29 mouse cellular contexts compared by ENCODE assay signal in the genomic region with DNA sequence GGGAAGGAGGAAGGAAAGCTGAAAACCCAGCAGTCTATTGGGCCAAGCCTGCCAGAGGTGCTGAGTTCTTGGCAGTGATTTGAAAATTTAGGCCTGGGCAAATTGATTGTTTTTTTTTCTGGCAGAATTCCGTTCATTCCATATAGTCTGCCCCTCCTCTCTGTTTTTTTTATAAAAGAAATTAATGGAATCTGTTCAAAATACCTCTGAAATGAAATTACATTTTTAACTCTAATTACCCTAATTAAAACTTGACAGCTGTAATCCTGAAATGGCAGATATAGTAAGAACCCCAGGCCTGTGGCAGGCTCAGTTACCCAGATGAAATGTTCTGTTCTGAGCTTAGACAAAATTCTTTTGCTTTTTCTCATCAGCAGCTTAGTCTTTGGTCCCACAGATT. TPM values are rescaled to one million over a fixed set of nuclear protein-coding genes. Genes with fewer than 3 reads are reported as not detected.
A peak's percentile ranks its signal among the peaks of the same experiment; 100 is the strongest.
DNase-seq lines count a peak whose midpoint lies in the region; ATAC-seq and TF ChIP-seq lines count a peak whose summit lies in the region.
"Had no signal": no experiment of that assay in that cellular context is flagged by ENCODE, and none has a peak within 500 bp of the region (broad histone marks: within the 10 kb centered on the region; RNA-seq: fewer than 3 reads in every experiment).

No protein-coding gene starts in this region.

- no peak for ATAC-seq in lung, embryonic 14.5 days (ENCODE audit: insufficient read depth)
- no peak for ATAC-seq in forebrain, postnatal 0 days
- ATAC-seq: forebrain, embryonic 14.5 days; forebrain, embryonic 16.5 days had no signal

- TF ChIP-seq POLR2A in kidney, adult 2 months (IDR thresholded peaks at IDR 0.05; ENCODE audit: low read depth, low read length), result no peak
- TF ChIP-seq POLR2A in embryonic fibroblast, embryonic 13.5 days (IDR thresholded peaks at IDR 0.05; ENCODE audit: low read depth, low read length), result no peak

- TF ChIP-seq CTCF in kidney, adult 2 months (conservative IDR thresholded peaks at IDR 0.05; ENCODE audit: insufficient read depth, insufficient read length, low read depth, low read length), result no peak
- TF ChIP-seq CTCF in lung, embryonic 14.5 days (IDR thresholded peaks at IDR 0.05; ENCODE audit: low read depth), result no peak
- no peak for TF ChIP-seq CTCF in embryonic fibroblast, embryonic 13.5 days (IDR thresholded peaks at IDR 0.05; ENCODE audit: borderline replicate concordance, insufficient read depth, low read length)
- TF ChIP-seq CTCF in forebrain, postnatal 0 days (IDR thresholded peaks at IDR 0.05; ENCODE audit: low read depth), result no peak

- H3K36me3 ChIP-seq in kidney, adult 2 months (ENCODE audit: control insufficient read depth, insufficient read depth, low read length), result no peaks in the 10 kb centered on the region
- no peaks in the 10 kb centered on the region; the same call in 1 of the 2 replicates for H3K36me3 ChIP-seq in lung, embryonic 14.5 days (ENCODE audit: insufficient read depth)
- no peaks in the 10 kb centered on the region for H3K36me3 ChIP-seq in forebrain, postnatal 0 days (ENCODE audit: insufficient read depth)
- H3K36me3 ChIP-seq: embryonic facial prominence, embryonic 10.5 days; embryonic facial prominence, embryonic 12.5 days; forebrain, embryonic 12.5 days had no signal

- DNase-seq in kidney, adult 2 months, result peak; percentile 17
- no peak for DNase-seq in kidney, postnatal 25 days
- DNase-seq in lung, embryonic 14.5 days, result no peak
- no peak for DNase-seq in lung, postnatal 25 days (ENCODE audit: low spot score)
- DNase-seq in NIH3T3 (ENCODE audit: low read depth), result peak; percentile 40
- DNase-seq in gastrocnemius, postnatal 36 days, result no peak
- DNase-seq in forebrain, postnatal 0 days, result no peak
- DNase-seq: adrenal gland, adult 8-10 months; adrenal gland, postnatal 14 days; adrenal gland, postnatal 36 days; cerebellum, adult 11-12 months; cerebellum, adult 2 months; cerebellum, adult 9-10 months; cerebellum, postnatal 10 days; cerebellum, postnatal 25 days had no signal

- H3K4me3 ChIP-seq in kidney, adult 2 months (ENCODE audit: insufficient read depth, low read depth, low read length), result no peak overlapping the region
- no peak overlapping the region for H3K4me3 ChIP-seq in lung, embryonic 14.5 days (ENCODE audit: low read depth, low read length)
- H3K4me3 ChIP-seq in embryonic fibroblast, embryonic 13.5 days (ENCODE audit: insufficient read depth, low read length), result no peak overlapping the region
- H3K4me3 ChIP-seq in forebrain, postnatal 0 days (ENCODE audit: low read depth, low read length), result no peak overlapping the region
- H3K4me3 ChIP-seq: embryonic facial prominence, embryonic 10.5 days; embryonic facial prominence, embryonic 12.5 days; erythroblast, embryonic 14.5 days; forebrain, embryonic 10.5 days; forebrain, embryonic 12.5 days had no signal

- intact Hi-C loops in gastrocnemius, postnatal 36 days (cut with DNase I), result no loop called here

- no peak overlapping the region for H3K4me2 ChIP-seq in lung, embryonic 14.5 days
- no peak overlapping the region for H3K4me2 ChIP-seq in forebrain, postnatal 0 days (ENCODE audit: low read depth)
- H3K4me2 ChIP-seq: embryonic facial prominence, embryonic 12.5 days; forebrain, embryonic 12.5 days had no signal

- no peak overlapping the region for H3K27ac ChIP-seq in kidney, adult 2 months (ENCODE audit: insufficient read depth, low read depth, low read length)
- 0 out of 2 replicates have a peak overlapping the region, but pooled peaks have one; percentile 3 for H3K27ac ChIP-seq in lung, embryonic 14.5 days (ENCODE audit: low read depth)
- H3K27ac ChIP-seq in embryonic fibroblast, embryonic 13.5 days (ENCODE audit: insufficient read depth, low read length), result peak overlapping the region; percentile 92
- no peak overlapping the region for H3K27ac ChIP-seq in forebrain, postnatal 0 days (ENCODE audit: low read depth, low read length)
- H3K27ac ChIP-seq: embryonic facial prominence, embryonic 10.5 days; embryonic facial prominence, embryonic 12.5 days; forebrain, embryonic 10.5 days; forebrain, embryonic 12.5 days had no signal

- no peak overlapping the region for H3K9ac ChIP-seq in lung, embryonic 14.5 days
- H3K9ac ChIP-seq in forebrain, postnatal 0 days, result no peak overlapping the region
- H3K9ac ChIP-seq: embryonic facial prominence, embryonic 12.5 days; forebrain, embryonic 12.5 days had no signal

- no peaks in the 10 kb centered on the region for H3K9me3 ChIP-seq in lung, embryonic 14.5 days (ENCODE audit: low read depth, low read length)
- H3K9me3 ChIP-seq in forebrain, postnatal 0 days (ENCODE audit: low read length), result no peaks in the 10 kb centered on the region
- H3K9me3 ChIP-seq: embryonic facial prominence, embryonic 10.5 days; embryonic facial prominence, embryonic 12.5 days; forebrain, embryonic 10.5 days; forebrain, embryonic 12.5 days had no signal

- H3K27me3 ChIP-seq in kidney, adult 2 months (replicated peaks; ENCODE audit: control insufficient read depth, insufficient read depth, low read length), result no peaks in the 10 kb centered on the region
- no peaks in the 10 kb centered on the region for H3K27me3 ChIP-seq in lung, embryonic 14.5 days (ENCODE audit: insufficient read depth, low read length)
- no peaks in the 10 kb centered on the region for H3K27me3 ChIP-seq in forebrain, postnatal 0 days (ENCODE audit: insufficient read depth, low read length)
- H3K27me3 ChIP-seq: embryonic facial prominence, embryonic 12.5 days; forebrain, embryonic 12.5 days had no signal

- WGBS in kidney, adult 2 months, result 31% methylated on average over 1 of the region's 1 CpGs
- WGBS in lung, embryonic 14.5 days, result 21% methylated on average over 1 of the region's 1 CpGs
- WGBS in forebrain, postnatal 0 days, result 30% methylated on average over 1 of the region's 1 CpGs

- peaks cover 18% of the 10 kb centered on the region; the same call in 1 of the 2 replicates for H3K4me1 ChIP-seq in kidney, adult 2 months (ENCODE audit: control insufficient read depth, insufficient read depth, low read length)
- H3K4me1 ChIP-seq in lung, embryonic 14.5 days (ENCODE audit: insufficient read depth), result peaks cover 7% of the 10 kb centered on the region; the same call in 1 of the 2 replicates
- H3K4me1 ChIP-seq in embryonic fibroblast, embryonic 13.5 days (ENCODE audit: control insufficient read depth, insufficient read depth, low read length), result peaks cover 21% of the 10 kb centered on the region
- no peaks in the 10 kb centered on the region; the same call in 1 of the 2 replicates for H3K4me1 ChIP-seq in forebrain, postnatal 0 days (ENCODE audit: insufficient read depth)
- H3K4me1 ChIP-seq: forebrain, embryonic 12.5 days had no signal

RNA-seq across cellular contexts. Expression of gene a, which starts 19.6 kb away (rescaled TPM):
- not detected in 2 replicates for polyA plus RNA-seq in kidney, adult 2 months (2012; rRNA removed)
- not detected in 2 replicates for polyA plus RNA-seq in lung, embryonic 14.5 days (2014; fragmentation: Nextera tagmentation; extraction: Ambion mirVana)
- not detected in 2 replicates for polyA plus RNA-seq in embryonic fibroblast, embryonic 13.5 days (2011; ENCODE audit: insufficient read length, low read depth, missing spikeins)
- total RNA-seq in gastrocnemius, postnatal 36 days (2021), result not detected
- 0.90 and 2.5 TPM in 2 replicates for total RNA-seq in forebrain, postnatal 0 days (2014; rRNA removed)
- polyA plus RNA-seq in forebrain, postnatal 0 days (2015; fragmentation: Nextera tagmentation; extraction: Ambion mirVana), result 2.9 and 3.5 TPM in 2 replicates
- total RNA-seq: adrenal gland, adult 18-20 months; adrenal gland, adult 8-10 months; adrenal gland, postnatal 14 days; adrenal gland, postnatal 36 days; MEL had no signal
- polyA plus RNA-seq: C2C12; erythroblast, embryonic 14.5 days had no signal

RNA-seq across cellular contexts. Expression of gene Raly, which starts 19.9 kb away (rescaled TPM):
- polyA plus RNA-seq in kidney, adult 2 months (2012; rRNA removed), result 152 and 163 TPM in 2 replicates
- polyA plus RNA-seq in lung, embryonic 14.5 days (2014; fragmentation: Nextera tagmentation; extraction: Ambion mirVana), result 64.3 and 72.9 TPM in 2 replicates
- polyA plus RNA-seq in embryonic fibroblast, embryonic 13.5 days (2011; ENCODE audit: insufficient read length, low read depth, missing spikeins), result 137 and 168 TPM in 2 replicates
- total RNA-seq in gastrocnemius, postnatal 36 days (2021), result 10 to 100 TPM; 59.0 to 63.0 TPM
- 174 and 222 TPM in 2 replicates for total RNA-seq in forebrain, postnatal 0 days (2014; rRNA removed)
- 22.2 and 23.6 TPM in 2 replicates for polyA plus RNA-seq in forebrain, postnatal 0 days (2015; fragmentation: Nextera tagmentation; extraction: Ambion mirVana)

RNA-seq across cellular contexts. Expression of gene Gm14214, which starts 41.0 kb away (rescaled TPM):
- polyA plus RNA-seq in kidney, adult 2 months (2012; rRNA removed), result not detected in 2 replicates
- not detected in 2 replicates for polyA plus RNA-seq in lung, embryonic 14.5 days (2014; fragmentation: Nextera tagmentation; extraction: Ambion mirVana)
- polyA plus RNA-seq in embryonic fibroblast, embryonic 13.5 days (2011; ENCODE audit: insufficient read length, low read depth, missing spikeins), result not detected in 2 replicates
- total RNA-seq in gastrocnemius, postnatal 36 days (2021), result not detected
- not detected in 2 replicates for total RNA-seq in forebrain, postnatal 0 days (2014; rRNA removed)
- not detected in 2 replicates for polyA plus RNA-seq in forebrain, postnatal 0 days (2015; fragmentation: Nextera tagmentation; extraction: Ambion mirVana)
- total RNA-seq: adrenal gland, adult 18-20 months; adrenal gland, adult 8-10 months; adrenal gland, postnatal 14 days; adrenal gland, postnatal 36 days; ES-E14; MEL had no signal
- polyA plus RNA-seq: C2C12; cerebellum, adult 2 months; cortical plate, adult 2 months; embryonic facial prominence, embryonic 10.5 days; embryonic facial prominence, embryonic 12.5 days; embryonic facial prominence, embryonic 14.5 days; erythroblast, embryonic 14.5 days; forebrain, embryonic 10.5 days; forebrain, embryonic 12.5 days; forebrain, embryonic 14.5 days; forebrain, embryonic 16.5 days had no signal

Comparison
In these comparisons a context has a peak if more than half of its experiments do, and no peak if none do; other contexts are left out.
1. DNase-seq: peak in kidney, adult 2 months (single experiment) and NIH3T3 (single experiment); none in kidney, postnatal 25 days (0 of 2), lung, embryonic 14.5 days (single experiment), lung, postnatal 25 days (single experiment), gastrocnemius, postnatal 36 days (0 of 2) and forebrain, postnatal 0 days (single experiment).
2. H3K27ac ChIP-seq: peak in lung, embryonic 14.5 days (single experiment) and embryonic fibroblast, embryonic 13.5 days (single experiment); none in kidney, adult 2 months (single experiment) and forebrain, postnatal 0 days (single experiment).